Mouse (Mus musculus): ENCODE results near the gene Fam168a. TPM values are rescaled to one million over a fixed set of nuclear protein-coding genes. Genes with fewer than 3 reads are reported as not detected.
"Not testable (repeated sequence)": the region's sequence is repeated elsewhere in the genome, so short reads cannot be mapped to it uniquely, and the experiment has no call there.

Gene Fam168a
- total RNA-seq, 2 experiments from 2014 or later: 35.2 to 39.8 TPM

- no peak for DNase-seq
Observed at GRCm38 (mm10) chr7:100839632-100840402, 133.4 kb downstream of the Fam168a start.

- DNase-seq: no peak
Observed at GRCm38 (mm10) chr7:100840906-100841305, 134.5 kb downstream of the Fam168a start.

- DNase-seq: no peak
Observed at GRCm38 (mm10) chr7:100841608-100842007, 135.2 kb downstream of the Fam168a start.

- no peak for DNase-seq
Observed at GRCm38 (mm10) chr7:100842175-100842574, 135.7 kb downstream of the Fam168a start.

- DNase-seq: no peak
Observed at GRCm38 (mm10) chr7:100843866-100844265, 137.4 kb downstream of the Fam168a start.

- DNase-seq: no peak
Observed at GRCm38 (mm10) chr7:100844385-100845025, 138.1 kb downstream of the Fam168a start.

- DNase-seq: no peak
Observed at GRCm38 (mm10) chr7:100845026-100845400, 138.6 kb downstream of the Fam168a start.

- DNase-seq: peak; percentile 54 to 87
Observed at GRCm38 (mm10) chr7:100845412-100845811, 139.0 kb downstream of the Fam168a start.

- DNase-seq: not testable (repeated sequence)
Observed at GRCm38 (mm10) chr7:100846033-100846432, 139.6 kb downstream of the Fam168a start.

- DNase-seq: no peak
Observed at GRCm38 (mm10) chr7:100847131-100847530, 140.7 kb downstream of the Fam168a start.

- DNase-seq: peak; percentile 63 to 88
Observed at GRCm38 (mm10) chr7:100848744-100849143, 142.3 kb downstream of the Fam168a start.

GRCm38 (mm10) chr7:100849508-100849907 lies 143.1 kb downstream of the Fam168a start:
- DNase-seq: no peak

- DNase-seq: no peak
Observed at GRCm38 (mm10) chr7:100851481-100852356, 145.3 kb downstream of the Fam168a start.

GRCm38 (mm10) chr7:100853396-100853795 lies 147.0 kb downstream of the Fam168a start:
- no peak for DNase-seq

GRCm38 (mm10) chr7:100854137-100854814 lies 147.8 kb downstream of the Fam168a start:
- no peak for DNase-seq

GRCm38 (mm10) chr7:100854861-100855260 lies 148.4 kb downstream of the Fam168a start:
- DNase-seq: no peak

- DNase-seq: no peak
Observed at GRCm38 (mm10) chr7:100855300-100855699, 148.9 kb downstream of the Fam168a start.

- peak in 1 of 2 experiments; percentile 78 for DNase-seq
Observed at GRCm38 (mm10) chr7:100855795-100856573, 149.5 kb downstream of the Fam168a start.

GRCm38 (mm10) chr7:100860450-100860849 lies 154.0 kb downstream of the Fam168a start:
- no peak for DNase-seq

GRCm38 (mm10) chr7:100861209-100861608 lies 154.8 kb downstream of the Fam168a start:
- no peak for DNase-seq

GRCm38 (mm10) chr7:100862353-100862752 lies 155.9 kb downstream of the Fam168a start:
- no peak for DNase-seq
